Mouse (Mus musculus) layer of hippocampus, adult 6 months (tissue): ENCODE data around the gene Prl3d2. TPM values are rescaled to one million over a fixed set of nuclear protein-coding genes. Genes with fewer than 3 reads are reported as not detected.

Source experiments
- long read RNA-seq, 2 experiments: library from polyadenylated mRNA; unstranded; transcript quantifications; one replicate each; pipeline ENCODE4 v2.0.0; 2019 to 2020
- polyA plus RNA-seq: library from polyadenylated mRNA; unstranded; fragments of <200 nt; fragmentation: Nextera tagmentation; gene quantifications from 2 replicates; pipeline ENCODE4 v1.2.3, GENCODE M21; 2021

Prl3d2 gene
- polyA plus RNA-seq = not detected in 2 replicates
- long read RNA-seq, experiment 1 = 0 reads
- long read RNA-seq, experiment 2 = 0 reads

GRCm38 (mm10) chr13:27121398-27121797, at the start of gene Prl3d2:
Gene Prl3d2, plus strand, starts transcription at chr13:27121698.

GRCm38 (mm10) chr13:27093890-27094289, 27.6 kb upstream of the Prl3d2 start, which contains the start of gene Prl3d1:
Gene Prl3d1, plus strand, starts transcription at chr13:27094190.

GRCm38 (mm10) chr13:27156490-27156889, 35.0 kb downstream of the Prl3d2 start, which contains the start of gene Prl3d3:
Gene Prl3d3, plus strand, starts transcription at chr13:27156790.

Other genes with a start within 250 kb of the Prl3d2 start
- 0.21 TPM in 1 of 2 replicates, not detected in the other for gene Prl, start 64.1 kb upstream of the Prl3d2 start, polyA plus RNA-seq
- gene Prl3d1, start 27.5 kb upstream of the Prl3d2 start, polyA plus RNA-seq = not detected in 2 replicates
- not detected in 2 replicates for gene Prl3d3, start 35.1 kb downstream of the Prl3d2 start, polyA plus RNA-seq
- not detected in 2 replicates for gene Prl3c1, start 75.0 kb downstream of the Prl3d2 start, polyA plus RNA-seq
- not detected in 2 replicates for gene Prl3b1, start 120.1 kb downstream of the Prl3d2 start, polyA plus RNA-seq
- not detected in 2 replicates for gene Prl3a1, start 137.7 kb downstream of the Prl3d2 start, polyA plus RNA-seq
- gene Prl6a1, start 190.9 kb downstream of the Prl3d2 start, polyA plus RNA-seq = not detected in 2 replicates
- gene Prl8a2, start 224.0 kb downstream of the Prl3d2 start, polyA plus RNA-seq = not detected in 2 replicates